Mouse (Mus musculus) ES-Bruce4 (cell line): ENCODE measurements around the gene Pank4.

Experiments
- CTCF ChIP-seq: IDR thresholded peaks from one replicate; pipeline ENCODE4 v1.8.1; 2011; ENCODE audit warnings: low read depth, low read length
- EP300 ChIP-seq: IDR thresholded peaks from 2 replicates; pipeline ENCODE4 v1.6.1; 2011; ENCODE audit warnings: low read depth, low read length; ENCODE audit not compliant: insufficient read depth
- POLR2A ChIP-seq: IDR thresholded peaks from one replicate; pipeline ENCODE4 v1.8.1; 2011; ENCODE audit warnings: low read length; ENCODE audit not compliant: insufficient read depth

GRCm38 (mm10) chr4:154980110-154980509 is 16.2 kb downstream of the Pank4 start:
- no peak for TF ChIP-seq POLR2A
- TF ChIP-seq CTCF, result peak; percentile 46
- TF ChIP-seq EP300, result no peak
